Comparison of ENCODE assay signal across 32 mouse cellular contexts in the genomic region with DNA sequence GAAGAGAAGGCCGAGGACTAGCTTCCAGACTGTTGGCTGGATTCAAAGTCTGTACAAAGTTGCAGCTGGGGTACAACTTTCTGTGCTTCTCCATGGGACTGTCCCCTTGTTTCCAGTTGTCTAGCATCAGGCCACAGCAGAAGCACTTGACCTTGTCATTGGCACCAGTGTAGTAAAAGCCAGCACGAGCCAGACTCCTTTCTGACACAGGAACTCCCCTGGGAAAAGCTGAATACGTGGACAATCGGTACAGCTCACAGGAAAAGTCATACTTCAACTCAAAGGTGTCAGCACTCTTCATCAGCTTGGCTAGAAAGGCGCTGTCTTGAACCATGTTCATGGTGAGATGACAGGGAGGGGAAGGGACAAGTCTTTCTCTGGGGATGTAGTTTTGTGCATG.
"Had no signal": no experiment of that assay in that cellular context is flagged by ENCODE, and none has a peak within 500 bp of the region (broad histone marks: within the 10 kb centered on the region; RNA-seq: fewer than 3 reads in every experiment).

No protein-coding gene starts in this region.

- H3K36me3 ChIP-seq: lung, embryonic 15.5 days; midbrain, embryonic 10.5 days; midbrain, embryonic 12.5 days; midbrain, embryonic 13.5 days; midbrain, embryonic 15.5 days; neural tube, embryonic 12.5 days had no signal

- H3K9ac ChIP-seq: limb, embryonic 12.5 days; limb, embryonic 13.5 days; limb, embryonic 15.5 days; liver, embryonic 12.5 days; liver, embryonic 13.5 days; liver, embryonic 14.5 days; liver, embryonic 15.5 days; liver, postnatal 0 days; lung, embryonic 14.5 days; lung, embryonic 15.5 days; midbrain, embryonic 12.5 days; midbrain, embryonic 13.5 days; midbrain, embryonic 15.5 days; neural tube, embryonic 12.5 days had no signal

- H3K4me1 ChIP-seq: limb, embryonic 10.5 days; limb, embryonic 12.5 days; limb, embryonic 13.5 days; limb, embryonic 15.5 days; liver, embryonic 12.5 days; liver, embryonic 13.5 days; liver, embryonic 15.5 days; lung, embryonic 15.5 days; midbrain, embryonic 10.5 days; midbrain, embryonic 12.5 days; midbrain, embryonic 13.5 days; midbrain, embryonic 15.5 days; neural tube, embryonic 12.5 days had no signal

- DNase-seq: left cerebral cortex, postnatal 4 days; liver; liver, embryonic 13.5 days; liver, postnatal 0 days; lung, adult 18-20 months; lung, adult 2 months; lung, embryonic 14.5 days; lung, postnatal 10 days; lung, postnatal 14 days; lung, postnatal 36 days; lung, postnatal 4 days; midbrain, embryonic 14.5 days had no signal

- ATAC-seq: liver, embryonic 12.5 days; liver, postnatal 0 days; lung, postnatal 0 days; midbrain, embryonic 13.5 days; midbrain, embryonic 15.5 days; midbrain, embryonic 16.5 days had no signal

- H3K4me2 ChIP-seq: limb, embryonic 12.5 days; limb, embryonic 13.5 days; limb, embryonic 15.5 days; liver, embryonic 11.5 days; liver, embryonic 12.5 days; liver, embryonic 13.5 days; liver, embryonic 15.5 days; lung, embryonic 14.5 days; lung, embryonic 15.5 days; midbrain, embryonic 11.5 days; midbrain, embryonic 12.5 days; midbrain, embryonic 13.5 days; midbrain, embryonic 15.5 days; neural tube, embryonic 12.5 days had no signal

- H3K27me3 ChIP-seq: limb, embryonic 12.5 days; limb, embryonic 13.5 days; limb, embryonic 15.5 days; liver, embryonic 12.5 days; liver, embryonic 13.5 days; liver, embryonic 15.5 days; lung, embryonic 15.5 days; megakaryocyte, embryonic 14.5 days; midbrain, embryonic 12.5 days; midbrain, embryonic 13.5 days; midbrain, embryonic 15.5 days; neural tube, embryonic 12.5 days had no signal

- H3K9me3 ChIP-seq: limb, embryonic 10.5 days; limb, embryonic 12.5 days; limb, embryonic 13.5 days; limb, embryonic 15.5 days; liver, embryonic 12.5 days; liver, embryonic 13.5 days; liver, embryonic 15.5 days; lung, embryonic 15.5 days; megakaryocyte, embryonic 14.5 days; midbrain, embryonic 10.5 days; midbrain, embryonic 12.5 days; midbrain, embryonic 13.5 days; midbrain, embryonic 15.5 days; neural tube, embryonic 12.5 days had no signal

- H3K4me3 ChIP-seq: limb, embryonic 10.5 days; limb, embryonic 12.5 days; limb, embryonic 13.5 days; limb, embryonic 15.5 days; liver, embryonic 12.5 days; liver, embryonic 13.5 days; liver, embryonic 15.5 days; lung, embryonic 15.5 days; megakaryocyte, embryonic 14.5 days; midbrain, embryonic 10.5 days; midbrain, embryonic 12.5 days; midbrain, embryonic 13.5 days; midbrain, embryonic 15.5 days; myocyte; neural tube, embryonic 12.5 days had no signal

- H3K27ac ChIP-seq: limb, embryonic 10.5 days; limb, embryonic 12.5 days; limb, embryonic 13.5 days; limb, embryonic 15.5 days; liver, embryonic 12.5 days; liver, embryonic 13.5 days; liver, embryonic 14.5 days; liver, embryonic 15.5 days; lung, embryonic 15.5 days; macrophage; midbrain, embryonic 10.5 days; midbrain, embryonic 12.5 days; midbrain, embryonic 13.5 days; midbrain, embryonic 15.5 days; neural tube, embryonic 12.5 days had no signal
